Mouse (Mus musculus): ENCODE data around the gene Naip1. TPM values are rescaled to one million over a fixed set of nuclear protein-coding genes. Genes with fewer than 3 reads are reported as not detected.
A peak's percentile ranks its signal among the peaks of the same experiment; 100 is the strongest.
"Not testable (repeated sequence)": the region's sequence is repeated elsewhere in the genome, so short reads cannot be mapped to it uniquely, and the experiment has no call there.

Gene Naip1
- polyA plus RNA-seq, 1 experiment, result 0.06 TPM

- TF ChIP-seq USF1 (IDR thresholded peaks at IDR 0.05; ENCODE audit: low read depth), result no peak
- TF ChIP-seq MYOD1 (IDR thresholded peaks at IDR 0.05; ENCODE audit: control insufficient read depth, insufficient read length, low read depth), result peak; percentile 100
- TF ChIP-seq FOSL1 (IDR thresholded peaks at IDR 0.05; ENCODE audit: insufficient read depth, low read length, poor library complexity, severe bottlenecking), result peak; percentile 55
- Histone ChIP-seq H3ac (ENCODE audit: control insufficient read depth, insufficient read length, low read depth) (no peak overlapping the region), H3K4me3 (ENCODE audit: insufficient read depth, poor library complexity, severe bottlenecking) (no peak overlapping the region), H3K27me3 (ENCODE audit: control insufficient read depth, insufficient read depth, insufficient read length) (no peaks in the 10 kb centered on the region), H3K79me2 (ENCODE audit: control insufficient read depth, insufficient read depth) (no peaks in the 10 kb centered on the region), H3K36me3 (ENCODE audit: control insufficient read depth, insufficient read depth) (no peaks in the 10 kb centered on the region), H3K79me3 (ENCODE audit: low read depth) (no peaks in the 10 kb centered on the region)
Measured at GRCm38 (mm10) chr13:100440116-100440515, 12.6 kb downstream of the Naip1 start.

- H3ac ChIP-seq (ENCODE audit: control insufficient read depth, insufficient read length, low read depth), result no peak overlapping the region
Measured at GRCm38 (mm10) chr13:100438701-100439100, 14.0 kb downstream of the Naip1 start.

GRCm38 (mm10) chr13:100437322-100437825 lies 15.3 kb downstream of the Naip1 start:
- Histone ChIP-seq H3K4me3 (ENCODE audit: insufficient read depth, poor library complexity, severe bottlenecking) (no peak overlapping the region), H3K79me2 (ENCODE audit: control insufficient read depth, insufficient read depth) (no peaks in the 10 kb centered on the region), H3K27me3 (ENCODE audit: control insufficient read depth, insufficient read depth, insufficient read length) (no peaks in the 10 kb centered on the region), H3K36me3 (ENCODE audit: control insufficient read depth, insufficient read depth) (no peaks in the 10 kb centered on the region), H3ac (ENCODE audit: control insufficient read depth, insufficient read length, low read depth) (no peak overlapping the region), H3K79me3 (ENCODE audit: low read depth) (no peaks in the 10 kb centered on the region)
- TF ChIP-seq MAX (IDR thresholded peaks at IDR 0.05), result no peak
- TF ChIP-seq CTCF (IDR thresholded peaks at IDR 0.05; ENCODE audit: control insufficient read depth, insufficient read depth, insufficient read length), result no peak
- TF ChIP-seq FOSL1 (IDR thresholded peaks at IDR 0.05; ENCODE audit: insufficient read depth, low read length, poor library complexity, severe bottlenecking), result no peak
- no peak for TF ChIP-seq CEBPB (IDR thresholded peaks at IDR 0.05; ENCODE audit: low read depth)

More at GRCm38 (mm10) chr13:100438701-100439100, 14.0 kb downstream of the Naip1 start:
- H3K36me3 ChIP-seq (ENCODE audit: control insufficient read depth, insufficient read depth), result no peaks in the 10 kb centered on the region
- TF ChIP-seq CTCF (IDR thresholded peaks at IDR 0.05; ENCODE audit: control insufficient read depth, insufficient read depth, insufficient read length), result no peak
- TF ChIP-seq MYOG (IDR thresholded peaks at IDR 0.05; ENCODE audit: control insufficient read depth, extremely low read depth, insufficient read length), result no peak
- peak; percentile 25 for TF ChIP-seq USF1 (IDR thresholded peaks at IDR 0.05; ENCODE audit: low read depth)
- no peak for TF ChIP-seq MAX (IDR thresholded peaks at IDR 0.05)
- peak; percentile 79 for TF ChIP-seq FOSL1 (IDR thresholded peaks at IDR 0.05; ENCODE audit: insufficient read depth, low read length, poor library complexity, severe bottlenecking)
- no peak for TF ChIP-seq CEBPB (IDR thresholded peaks at IDR 0.05; ENCODE audit: low read depth)
- peak; percentile 33 for TF ChIP-seq MYOD1 (IDR thresholded peaks at IDR 0.05; ENCODE audit: control insufficient read depth, insufficient read length, low read depth)
- no peaks in the 10 kb centered on the region for H3K79me2 ChIP-seq (ENCODE audit: control insufficient read depth, insufficient read depth)
- H3K27me3 ChIP-seq (ENCODE audit: control insufficient read depth, insufficient read depth, insufficient read length), result no peaks in the 10 kb centered on the region
- no peaks in the 10 kb centered on the region for H3K79me3 ChIP-seq (ENCODE audit: low read depth)
- no peak overlapping the region for H3K4me3 ChIP-seq (ENCODE audit: insufficient read depth, poor library complexity, severe bottlenecking)

- not testable (repeated sequence) for H3K36me3 ChIP-seq (ENCODE audit: control insufficient read depth, insufficient read depth)
Measured at GRCm38 (mm10) chr13:100436556-100437163, 16.0 kb downstream of the Naip1 start.

GRCm38 (mm10) chr13:100419958-100420357 lies 32.7 kb downstream of the Naip1 start:
- H3K79me2 ChIP-seq (ENCODE audit: control insufficient read depth, insufficient read depth); H3K79me3 ChIP-seq (ENCODE audit: low read depth); H3K4me3 ChIP-seq (ENCODE audit: insufficient read depth, poor library complexity, severe bottlenecking); H3K27me3 ChIP-seq (ENCODE audit: control insufficient read depth, insufficient read depth, insufficient read length); H3ac ChIP-seq (ENCODE audit: control insufficient read depth, insufficient read length, low read depth); H3K36me3 ChIP-seq (ENCODE audit: control insufficient read depth, insufficient read depth): not testable (repeated sequence)

More at GRCm38 (mm10) chr13:100436556-100437163, 16.0 kb downstream of the Naip1 start:
- not testable (repeated sequence) for H3K79me3 ChIP-seq (ENCODE audit: low read depth); H3ac ChIP-seq (ENCODE audit: control insufficient read depth, insufficient read length, low read depth); H3K4me3 ChIP-seq (ENCODE audit: insufficient read depth, poor library complexity, severe bottlenecking); H3K79me2 ChIP-seq (ENCODE audit: control insufficient read depth, insufficient read depth); H3K27me3 ChIP-seq (ENCODE audit: control insufficient read depth, insufficient read depth, insufficient read length)

- H3ac ChIP-seq (ENCODE audit: control insufficient read depth, insufficient read length, low read depth), result no peak overlapping the region
- H3K36me3 ChIP-seq (ENCODE audit: control insufficient read depth, insufficient read depth), result no peaks in the 10 kb centered on the region
- no peaks in the 10 kb centered on the region for H3K27me3 ChIP-seq (ENCODE audit: control insufficient read depth, insufficient read depth, insufficient read length)
- H3K4me3 ChIP-seq (ENCODE audit: insufficient read depth, poor library complexity, severe bottlenecking), result no peak overlapping the region
- H3K79me3 ChIP-seq (ENCODE audit: low read depth), result no peaks in the 10 kb centered on the region
- TF ChIP-seq MYOG (IDR thresholded peaks at IDR 0.05; ENCODE audit: control insufficient read depth, extremely low read depth, insufficient read length) (no peak), FOSL1 (IDR thresholded peaks at IDR 0.05; ENCODE audit: insufficient read depth, low read length, poor library complexity, severe bottlenecking) (no peak)
- no peaks in the 10 kb centered on the region for H3K79me2 ChIP-seq (ENCODE audit: control insufficient read depth, insufficient read depth)
Measured at GRCm38 (mm10) chr13:100414428-100414827, 38.2 kb downstream of the Naip1 start.

GRCm38 (mm10) chr13:100409825-100410224 lies 42.8 kb downstream of the Naip1 start:
- H3K79me3 ChIP-seq (ENCODE audit: low read depth), result no peaks in the 10 kb centered on the region
- H3ac ChIP-seq (ENCODE audit: control insufficient read depth, insufficient read length, low read depth), result no peak overlapping the region
- H3K27me3 ChIP-seq (ENCODE audit: control insufficient read depth, insufficient read depth, insufficient read length), result peaks cover 9% of the 10 kb centered on the region
- H3K4me3 ChIP-seq (ENCODE audit: insufficient read depth, poor library complexity, severe bottlenecking), result no peak overlapping the region
- TF ChIP-seq CTCF (IDR thresholded peaks at IDR 0.05; ENCODE audit: control insufficient read depth, insufficient read depth, insufficient read length) (no peak), FOSL1 (IDR thresholded peaks at IDR 0.05; ENCODE audit: insufficient read depth, low read length, poor library complexity, severe bottlenecking) (no peak), MYOD1 (IDR thresholded peaks at IDR 0.05; ENCODE audit: control insufficient read depth, insufficient read length, low read depth) (no peak), MYOG (IDR thresholded peaks at IDR 0.05; ENCODE audit: control insufficient read depth, extremely low read depth, insufficient read length) (no peak), USF1 (IDR thresholded peaks at IDR 0.05; ENCODE audit: low read depth) (no peak), MAX (IDR thresholded peaks at IDR 0.05) (no peak), CEBPB (IDR thresholded peaks at IDR 0.05; ENCODE audit: low read depth) (no peak)
- no peaks in the 10 kb centered on the region for H3K36me3 ChIP-seq (ENCODE audit: control insufficient read depth, insufficient read depth)
- no peaks in the 10 kb centered on the region for H3K79me2 ChIP-seq (ENCODE audit: control insufficient read depth, insufficient read depth)

All from C2C12 (cell line).